Mouse (Mus musculus) cerebellum, adult 11-12 months (tissue): ENCODE results near the gene Snrpd3.
"Not testable (repeated sequence)": the region's sequence is repeated elsewhere in the genome, so short reads cannot be mapped to it uniquely, and the experiment has no call there.

ENCODE experiments used
- DNase-seq: peaks from one replicate; pipeline ENCODE4 v3.0.0; 2022

Snrpd3 gene

DNA sequence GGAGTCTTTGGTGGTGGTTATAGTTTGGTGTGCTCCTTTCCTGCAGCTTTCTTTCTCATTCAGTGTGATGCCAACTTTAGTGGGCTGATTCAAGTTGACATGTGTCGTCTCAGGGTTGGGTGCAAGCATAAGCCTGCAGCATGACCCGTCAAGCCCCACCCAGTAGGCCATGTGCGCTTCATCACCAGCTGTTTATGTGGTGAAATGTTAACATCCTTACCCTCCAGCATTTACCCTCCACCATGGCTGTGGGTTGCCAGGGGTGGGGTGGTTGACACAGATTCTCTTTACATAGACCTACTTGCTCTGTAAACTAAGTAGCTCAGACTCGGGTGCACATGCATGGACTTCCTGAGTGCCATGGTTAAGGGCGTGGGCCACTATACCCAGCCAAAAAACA is 18.8 kb downstream of the Snrpd3 start:
- no peak for DNase-seq

DNA sequence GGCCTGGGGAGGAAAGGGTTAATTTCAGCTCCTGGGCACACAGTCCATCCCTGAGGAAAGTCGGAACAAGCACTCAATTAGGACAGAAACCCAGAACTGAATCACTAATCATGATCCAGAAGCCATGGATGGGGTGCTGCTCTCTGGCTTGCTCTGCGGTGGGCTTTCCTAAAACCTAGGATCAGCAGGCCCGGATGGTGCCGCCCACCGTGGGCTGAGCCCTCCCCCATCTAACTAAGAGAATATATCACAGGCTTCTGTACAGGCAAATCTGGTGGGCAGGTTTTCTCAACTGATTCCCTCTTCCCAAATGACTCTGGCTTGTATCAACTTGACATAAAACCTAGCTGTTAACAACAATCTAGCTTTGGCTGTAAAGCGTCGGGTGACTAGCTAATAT is 30.6 kb downstream of the Snrpd3 start:
- no peak for DNase-seq

DNA sequence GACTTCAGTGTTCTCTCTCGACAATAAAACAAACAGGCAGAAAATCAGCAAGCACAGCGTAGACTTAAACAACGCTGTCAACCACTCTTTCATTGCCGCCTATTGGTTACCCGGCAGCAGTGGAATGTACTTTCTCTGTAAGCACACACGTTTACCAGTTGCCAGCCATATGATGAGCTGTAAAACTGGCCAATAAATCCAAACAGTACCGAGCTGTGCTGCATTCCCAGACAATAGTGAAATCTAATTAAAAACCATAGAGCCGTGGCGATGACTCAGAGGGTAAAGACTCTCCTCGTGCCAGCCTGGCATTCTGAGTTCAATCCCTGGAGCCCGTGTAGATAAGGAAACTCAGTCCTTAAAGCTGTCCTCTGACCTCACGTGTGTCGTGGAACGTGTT is 31.1 kb downstream of the Snrpd3 start:
- DNase-seq, result no peak

DNA sequence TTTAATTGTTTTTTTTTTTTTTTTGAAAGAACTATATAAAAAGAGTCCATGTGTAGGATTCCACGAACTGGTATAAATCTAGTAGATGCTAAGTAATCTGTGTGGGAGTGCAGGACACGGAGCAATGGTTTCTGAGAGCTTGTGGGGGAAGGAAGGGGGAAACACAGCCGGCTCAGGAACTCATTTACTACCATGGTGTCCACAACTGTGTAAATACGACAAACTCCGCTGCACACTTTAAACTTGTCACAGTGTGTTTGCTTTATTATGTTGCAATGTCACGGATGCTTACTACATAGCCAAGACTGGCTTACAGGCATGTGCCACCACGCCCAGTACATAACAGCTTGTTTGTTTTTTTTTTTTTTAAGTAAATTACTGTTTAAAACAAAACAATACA is 32.5 kb downstream of the Snrpd3 start:
- no peak for DNase-seq

DNA sequence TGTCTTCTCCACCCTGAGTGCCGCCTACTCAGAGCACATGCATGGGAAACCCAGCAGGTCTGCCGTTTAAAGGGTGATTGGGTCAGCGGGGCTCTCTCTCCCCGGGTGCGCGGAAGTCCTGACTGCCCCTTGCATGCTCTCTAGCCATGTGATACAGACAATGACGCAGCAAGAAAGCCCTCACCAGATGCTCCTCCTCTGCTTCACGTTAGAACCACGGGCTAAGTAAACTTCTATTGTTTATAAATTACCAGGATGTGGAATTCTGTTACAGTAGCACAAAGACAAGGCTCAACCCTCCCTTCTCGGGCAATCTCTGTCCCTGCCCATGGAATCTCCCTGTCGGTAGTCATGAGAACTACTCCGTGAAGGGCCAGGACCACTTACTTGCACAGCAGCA is 33.8 kb downstream of the Snrpd3 start:
- DNase-seq, result no peak

DNA sequence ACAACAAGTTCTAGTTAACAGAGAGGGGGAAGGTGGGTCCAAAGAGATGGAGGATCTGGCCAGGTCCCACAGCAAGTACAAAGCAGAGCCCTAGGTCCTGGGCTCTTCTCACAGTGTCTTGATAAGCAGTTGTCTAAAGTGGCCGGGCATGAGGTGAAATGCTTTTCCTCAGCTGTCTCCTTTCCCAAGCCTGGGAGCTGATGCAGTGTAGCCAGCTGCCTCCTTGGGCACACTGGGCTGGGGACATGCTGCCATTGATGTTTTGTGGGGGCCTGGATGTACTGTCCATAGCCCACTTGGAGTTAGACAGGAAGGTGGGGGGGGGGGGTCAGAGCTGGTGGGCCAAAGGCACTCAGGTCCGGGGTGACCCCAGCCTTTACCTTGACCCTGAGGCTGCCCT is 34.8 kb downstream of the Snrpd3 start:
- no peak for DNase-seq

DNA sequence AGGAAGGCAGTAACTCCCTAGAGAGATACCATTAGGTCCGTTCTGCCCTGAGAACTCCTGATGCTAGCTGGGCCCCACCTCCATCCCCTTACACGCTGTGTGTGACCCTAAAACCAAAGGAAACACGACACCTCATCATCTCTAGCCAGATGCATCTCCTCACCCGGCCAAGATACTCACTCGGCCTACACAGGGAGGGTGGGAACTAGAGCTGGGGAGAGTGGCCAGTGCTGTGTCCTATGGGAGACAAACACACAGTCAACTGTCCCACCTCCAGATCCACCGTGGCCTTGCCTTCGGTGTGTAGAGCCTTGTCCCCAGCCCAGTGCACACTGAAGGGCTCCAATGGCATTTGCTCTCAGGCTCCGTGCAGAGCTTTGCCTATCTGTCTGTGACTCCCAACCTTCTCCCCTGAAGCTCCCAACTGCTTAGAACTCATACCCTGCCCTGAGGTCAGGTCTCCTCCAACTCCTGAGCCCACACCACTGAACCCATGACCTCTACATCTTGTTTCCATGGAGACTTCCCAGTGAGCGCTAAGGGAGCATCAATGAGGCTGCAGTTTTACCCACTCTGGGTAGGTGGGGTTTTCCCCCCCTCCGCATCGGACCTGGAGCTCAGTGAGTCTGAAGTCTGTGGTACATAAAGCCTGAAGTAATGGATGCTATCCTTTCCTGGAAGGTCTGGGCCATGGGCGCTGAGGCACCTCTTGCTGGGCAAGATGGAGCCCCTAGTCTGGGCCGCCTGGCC is 35.5 kb downstream of the Snrpd3 start:
- no peak for DNase-seq

DNA sequence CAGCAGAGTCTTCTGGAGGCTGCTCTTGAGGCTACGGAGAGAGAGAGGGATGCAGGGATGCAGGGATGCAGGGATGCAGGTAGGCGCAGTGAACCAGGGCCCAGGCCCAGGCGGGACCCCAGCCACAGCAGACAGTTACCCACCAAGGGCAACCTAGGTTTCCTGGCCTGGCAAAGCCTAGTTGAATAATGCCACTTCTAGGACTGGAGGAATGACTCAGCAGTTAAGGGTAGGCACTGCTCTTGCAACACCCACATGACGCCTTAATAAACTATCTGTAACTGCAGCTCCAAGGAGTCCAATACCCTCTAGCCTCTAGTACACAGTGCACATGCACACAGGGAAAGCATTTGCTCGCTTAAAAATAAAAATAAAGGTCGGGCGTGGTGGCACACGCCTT is 36.7 kb downstream of the Snrpd3 start:
- DNase-seq, result no peak

DNA sequence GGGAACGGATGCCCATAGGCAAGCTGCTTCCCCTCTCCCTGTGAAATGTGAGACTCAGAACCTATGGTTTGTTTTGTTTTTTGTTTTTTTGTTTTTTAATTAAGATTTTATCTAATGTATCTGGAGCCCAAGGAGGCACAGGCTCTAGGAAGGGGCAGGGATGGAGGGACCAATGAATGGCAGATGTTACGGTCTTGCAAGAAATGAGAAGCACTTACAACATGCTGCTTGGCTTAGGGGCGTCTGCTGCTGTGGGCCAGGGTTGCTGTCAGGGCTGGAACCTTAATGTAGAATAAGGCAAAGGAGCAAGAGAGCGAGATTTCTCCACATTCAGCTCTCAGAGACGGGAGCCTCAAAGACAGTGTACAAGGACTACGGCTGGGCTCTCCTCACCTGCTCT is 38.2 kb downstream of the Snrpd3 start:
- DNase-seq, result no peak

DNA sequence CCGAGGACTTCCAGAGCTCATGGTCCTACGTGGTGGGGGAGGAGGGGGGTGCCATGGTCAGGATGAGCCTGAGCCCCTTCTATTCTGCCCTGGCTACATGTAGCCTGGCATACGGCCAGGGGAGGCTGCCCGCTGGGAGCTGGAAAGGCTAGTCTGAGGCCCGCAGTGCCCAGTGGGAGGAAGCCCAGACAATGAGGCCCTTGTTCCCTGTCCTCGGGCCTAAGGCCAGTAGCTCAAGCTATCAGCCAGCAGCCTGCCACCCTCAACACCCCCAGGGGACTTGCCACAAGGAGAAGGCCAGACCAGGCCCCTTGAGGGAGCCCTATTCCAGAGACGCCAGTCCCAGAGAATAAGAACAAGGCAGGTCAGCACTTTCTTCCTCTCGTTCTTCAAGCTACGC is 38.7 kb downstream of the Snrpd3 start:
- peak; percentile 73 for DNase-seq

DNA sequence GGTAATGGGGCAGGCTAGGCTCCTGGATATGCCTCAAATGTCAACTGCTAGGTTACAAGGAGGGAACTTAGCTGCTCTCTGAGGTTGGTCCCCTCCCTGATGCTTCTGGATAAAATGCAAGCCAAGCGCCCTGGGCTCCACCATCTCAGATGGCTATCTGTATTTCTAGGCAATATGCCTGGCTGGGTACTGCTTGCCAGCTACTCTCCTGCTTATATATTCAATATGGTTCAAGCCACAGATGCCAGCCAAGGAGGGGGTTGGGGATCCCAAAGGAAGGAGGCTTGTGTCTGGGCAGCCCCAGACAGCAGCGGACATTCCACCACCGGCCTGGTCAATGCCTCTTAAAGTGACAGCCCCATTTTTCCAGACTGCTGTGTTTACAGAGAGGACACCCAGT is 41.2 kb downstream of the Snrpd3 start:
- peak; percentile 88 for DNase-seq

DNA sequence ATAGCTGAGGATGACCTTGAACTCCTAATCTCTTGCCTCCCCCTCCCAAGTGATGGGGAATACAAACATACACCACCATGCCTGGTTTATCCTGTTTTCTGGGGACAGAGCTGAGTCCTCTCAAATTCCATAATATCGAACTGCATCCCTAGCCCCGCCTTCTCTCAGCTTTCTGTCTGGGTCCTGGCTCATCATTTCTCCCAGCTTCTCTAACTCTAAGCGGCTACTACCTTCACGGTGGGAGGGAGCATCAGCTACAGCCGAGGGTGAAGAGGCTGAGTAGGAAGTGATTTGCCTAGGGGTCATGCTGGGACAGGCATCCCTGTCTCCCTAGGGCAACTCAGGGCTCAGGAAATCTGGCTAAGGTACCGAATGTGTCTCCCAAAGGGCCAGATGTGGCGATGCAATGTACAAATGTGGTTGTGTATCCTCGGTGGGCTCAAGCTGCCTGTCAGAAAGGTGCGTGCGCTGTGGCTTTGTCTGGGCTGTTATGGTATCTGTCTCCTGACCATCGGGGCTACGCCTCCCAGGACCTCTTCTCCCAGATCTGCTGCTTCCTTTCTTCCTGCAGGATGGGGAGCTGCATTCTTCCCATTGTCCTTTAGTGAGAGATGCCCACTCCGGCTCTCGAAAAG is 41.8 kb downstream of the Snrpd3 start:
- DNase-seq, result peak; percentile 48

DNA sequence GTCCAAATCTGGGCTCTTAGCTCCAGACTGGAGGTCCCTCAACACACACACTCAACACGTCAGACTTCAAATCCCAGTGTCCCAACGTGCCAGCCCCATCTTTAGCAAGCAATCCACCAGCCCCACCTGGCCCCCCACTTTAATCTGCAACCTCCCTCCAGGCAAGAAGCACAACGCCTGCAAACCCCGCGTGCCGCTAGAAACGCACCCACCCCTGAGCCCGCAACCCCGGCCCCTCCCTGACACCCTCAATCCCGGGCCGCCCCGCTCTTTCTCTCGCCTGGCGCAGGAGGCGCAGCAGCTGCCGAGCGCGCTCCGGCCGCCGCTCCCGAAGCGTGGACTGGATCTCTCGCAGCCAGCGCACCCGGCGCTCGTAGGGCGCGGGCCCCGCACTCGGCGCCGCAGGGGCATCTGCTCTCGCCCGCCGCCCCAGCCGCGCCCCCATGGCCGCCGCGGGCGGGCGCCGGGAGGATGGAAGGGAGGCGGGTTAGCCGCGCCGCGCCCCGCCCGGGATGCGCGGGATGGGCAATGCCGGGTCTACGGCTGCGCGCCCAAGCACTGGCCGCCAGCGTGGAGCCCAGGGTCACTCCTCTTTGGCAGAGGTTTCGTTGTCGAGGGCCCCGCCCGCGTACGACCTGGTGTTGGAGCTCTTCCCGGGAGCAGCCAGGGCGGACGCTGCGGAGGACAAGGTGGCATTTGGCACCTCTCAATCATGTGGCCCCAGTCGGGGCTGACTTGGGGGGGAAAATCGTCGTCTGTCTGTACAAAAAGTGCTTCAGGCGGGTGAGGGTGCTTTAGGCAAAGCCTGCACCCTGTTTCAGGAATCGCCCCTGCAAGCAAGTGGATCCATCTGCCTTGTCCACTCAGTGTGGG is 42.6 kb downstream of the Snrpd3 start, which contains the start of gene Lrrc75b:
Lrrc75b (minus strand) TSS at position 655 of the 873 bp plus-strand sequence.
- DNase-seq, result peak; percentile 87

DNA sequence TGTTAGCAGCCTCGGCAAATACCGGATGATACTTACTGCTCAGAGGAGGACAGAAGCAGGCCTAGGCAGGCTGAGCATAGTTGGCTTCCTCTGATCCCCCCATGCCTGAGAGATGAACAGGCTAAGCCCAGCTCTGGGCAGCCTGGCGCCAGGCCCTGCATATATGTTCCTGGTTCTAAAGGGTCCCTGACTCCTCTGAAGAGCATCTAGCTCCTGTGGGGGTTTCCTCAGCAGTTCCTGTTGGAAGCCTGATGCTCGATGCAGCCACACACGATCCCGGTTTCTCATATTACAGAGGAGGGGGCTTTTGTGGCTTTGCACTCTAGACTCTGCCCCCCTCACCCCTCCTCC is 43.2 kb downstream of the Snrpd3 start:
- DNase-seq, result no peak

DNA sequence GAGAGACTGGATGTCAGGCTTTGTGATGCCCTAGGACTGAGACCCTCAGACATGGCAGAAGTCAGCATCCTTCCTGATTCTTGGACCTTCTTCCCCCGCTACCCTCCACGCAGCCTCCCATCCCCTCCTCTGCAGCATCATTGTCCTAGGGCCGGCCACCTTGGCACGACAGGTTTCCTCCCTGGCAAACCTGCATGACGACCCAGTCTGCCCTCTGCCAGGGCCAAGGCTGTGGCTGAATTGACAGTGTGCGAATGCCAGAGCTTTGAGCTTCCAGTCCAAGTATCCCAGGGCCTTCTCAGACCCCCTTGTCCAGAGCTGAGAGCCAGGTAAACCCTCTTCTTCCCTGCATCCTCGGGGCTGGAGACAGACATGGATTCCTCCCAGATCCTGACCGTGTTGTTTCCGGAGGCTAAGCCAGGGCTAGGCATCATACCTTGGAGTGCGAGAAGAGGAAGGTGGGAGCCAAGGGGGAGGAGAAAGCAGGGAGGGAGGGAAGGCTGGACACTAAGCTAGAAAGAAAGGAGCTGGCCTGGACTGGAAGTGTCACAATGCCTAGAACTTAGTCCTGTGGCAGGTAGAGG is 43.8 kb downstream of the Snrpd3 start, which contains the start of gene Ggt1:
Ggt1 (plus strand) TSS at position 534 of the 584 bp plus-strand sequence.
- DNase-seq, result peak; percentile 50

DNA sequence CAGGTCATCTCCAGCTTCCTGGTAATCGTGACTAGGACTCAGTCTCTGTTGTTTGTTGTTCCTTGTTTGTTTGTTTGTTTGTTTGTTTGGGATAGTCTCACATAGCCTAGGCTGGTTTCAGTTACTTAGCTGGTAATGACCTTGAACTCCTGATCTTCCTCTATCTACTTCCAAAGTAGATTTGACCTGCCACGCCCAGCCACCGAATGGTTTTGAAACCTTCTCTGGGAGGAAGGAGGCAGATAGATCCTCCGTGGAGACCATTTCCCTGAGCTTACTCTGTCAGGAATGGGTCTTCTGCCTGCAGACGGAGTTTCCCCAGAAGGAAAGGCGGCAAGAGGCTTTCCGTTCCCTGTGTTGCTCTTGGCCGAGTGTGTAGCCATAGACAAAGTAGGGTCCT is 45.2 kb downstream of the Snrpd3 start:
- DNase-seq, result no peak

DNA sequence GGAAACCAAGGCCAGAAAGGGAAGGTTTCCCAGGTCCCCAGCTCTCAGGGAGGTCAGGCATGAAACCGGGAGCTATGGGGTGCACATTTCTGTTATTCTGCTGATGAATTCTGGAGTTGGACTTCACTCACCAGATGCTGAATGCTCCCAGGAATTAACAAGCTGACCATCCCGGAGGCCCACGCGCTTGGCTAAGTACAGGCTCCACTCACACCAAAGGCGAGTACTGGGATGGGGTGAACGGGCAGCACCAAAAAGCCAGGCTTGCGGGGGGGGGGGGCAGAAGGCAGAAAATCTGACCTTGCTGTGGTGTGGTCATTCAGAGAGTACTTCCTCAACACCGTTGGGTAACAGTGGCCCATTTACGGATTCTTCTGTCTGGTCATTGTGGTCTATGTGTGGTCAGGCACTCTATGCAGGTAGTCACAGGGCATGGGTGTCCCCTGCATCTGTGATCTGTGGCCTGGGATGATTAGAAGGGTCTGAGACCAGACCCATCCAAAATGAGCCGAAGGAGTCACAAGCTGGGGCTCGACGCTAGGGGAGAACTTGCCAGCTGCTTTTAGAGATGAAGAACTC is 47.4 kb downstream of the Snrpd3 start:
- DNase-seq, result no peak

DNA sequence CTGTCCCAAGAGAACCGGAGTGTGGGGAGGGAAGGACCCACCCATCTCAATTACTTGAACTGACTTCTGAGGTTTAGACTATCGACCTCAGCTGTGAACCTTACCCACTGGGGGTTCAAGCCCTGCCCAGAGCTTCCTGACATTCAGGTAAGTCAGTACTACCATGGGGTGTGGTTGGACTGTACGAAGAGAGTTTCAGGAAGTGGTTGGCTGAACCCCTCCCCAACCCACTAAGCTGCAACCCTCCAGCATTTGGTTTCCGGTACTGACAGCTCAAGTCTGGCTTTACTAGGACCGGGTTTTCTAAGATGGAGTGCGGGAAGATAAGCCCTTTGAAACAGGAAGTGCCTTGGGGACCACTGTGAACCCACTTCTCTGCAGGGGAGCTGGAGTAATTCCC is 48.1 kb downstream of the Snrpd3 start:
- DNase-seq, result no peak

DNA sequence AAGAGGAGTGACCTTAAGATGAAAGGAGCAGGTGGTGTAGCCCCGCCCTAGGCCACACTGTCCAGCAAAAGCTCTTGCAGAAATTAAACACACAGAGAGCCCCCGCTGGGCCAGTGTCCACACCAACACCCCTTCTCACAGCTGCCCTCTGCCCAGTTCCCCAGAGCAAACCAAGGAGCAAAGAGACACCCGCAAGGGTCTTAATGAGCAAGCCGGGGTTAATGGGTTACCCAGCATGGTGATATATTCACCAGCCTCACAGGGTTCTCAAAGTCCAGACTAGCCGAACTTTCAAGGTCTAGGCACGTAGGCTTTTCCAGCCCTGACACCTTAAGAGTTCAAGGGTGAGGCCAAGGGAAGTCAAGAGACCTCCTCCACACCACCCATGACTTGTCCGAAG is 48.6 kb downstream of the Snrpd3 start:
- DNase-seq, result no peak

DNA sequence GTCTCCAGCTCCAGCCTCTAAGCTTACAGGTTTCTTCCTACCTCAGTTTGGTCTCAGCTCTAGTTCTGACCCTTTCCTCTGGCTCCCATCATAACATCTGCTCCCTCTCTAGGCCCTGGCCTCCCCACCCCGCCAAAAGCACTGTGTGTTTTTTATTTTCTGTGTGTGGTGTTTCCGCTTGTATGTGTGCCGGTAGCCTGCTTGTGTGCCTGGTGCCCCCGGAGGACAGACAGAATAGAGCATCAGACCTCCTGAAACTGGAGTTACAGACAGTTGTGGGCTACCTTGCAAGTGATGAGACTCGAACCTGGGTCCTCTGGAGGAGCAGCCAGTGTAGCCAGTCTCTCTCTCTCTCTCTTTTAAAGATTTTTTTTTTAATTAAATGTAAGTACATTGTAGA is 49.0 kb downstream of the Snrpd3 start:
- no peak for DNase-seq

DNA sequence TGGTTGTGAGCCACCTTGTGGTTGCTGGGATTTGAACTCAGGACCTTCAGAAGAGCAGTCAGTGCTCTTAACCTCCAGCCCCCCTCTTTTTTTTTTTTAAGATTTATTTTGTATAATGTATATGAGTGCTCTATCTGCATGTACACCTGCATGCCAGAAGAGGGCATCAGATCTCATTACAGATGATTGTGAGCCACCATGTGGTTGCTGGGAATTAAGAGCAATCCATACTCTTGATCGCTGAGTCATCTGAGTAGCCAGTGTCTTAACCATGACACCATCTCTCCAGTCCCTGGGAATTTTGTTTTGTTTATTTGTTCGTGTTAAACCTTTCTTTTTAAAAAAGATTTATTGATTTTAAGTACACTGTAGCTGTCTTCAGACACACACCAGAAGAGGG is 49.4 kb downstream of the Snrpd3 start:
- DNase-seq, result not testable (repeated sequence)

DNA sequence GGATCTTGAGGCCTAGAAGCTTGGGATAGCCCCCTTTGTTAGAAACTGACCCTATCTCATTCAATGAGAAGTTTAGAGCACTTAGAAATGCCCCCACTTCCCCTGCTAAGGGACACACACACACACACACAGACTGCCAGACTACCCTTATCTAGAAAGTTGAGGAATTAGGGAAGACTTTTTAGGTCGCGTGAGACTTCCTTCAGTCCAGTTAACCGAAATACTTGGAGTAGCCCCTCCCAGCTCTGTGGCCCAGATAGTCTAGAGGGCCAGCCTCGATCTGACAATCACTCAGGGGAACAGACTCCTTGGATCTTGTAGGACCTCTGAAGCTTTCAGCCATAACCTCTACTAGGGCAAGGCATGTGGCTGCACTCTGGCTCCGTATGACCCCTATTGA is 50.7 kb downstream of the Snrpd3 start:
- DNase-seq, result no peak

DNA sequence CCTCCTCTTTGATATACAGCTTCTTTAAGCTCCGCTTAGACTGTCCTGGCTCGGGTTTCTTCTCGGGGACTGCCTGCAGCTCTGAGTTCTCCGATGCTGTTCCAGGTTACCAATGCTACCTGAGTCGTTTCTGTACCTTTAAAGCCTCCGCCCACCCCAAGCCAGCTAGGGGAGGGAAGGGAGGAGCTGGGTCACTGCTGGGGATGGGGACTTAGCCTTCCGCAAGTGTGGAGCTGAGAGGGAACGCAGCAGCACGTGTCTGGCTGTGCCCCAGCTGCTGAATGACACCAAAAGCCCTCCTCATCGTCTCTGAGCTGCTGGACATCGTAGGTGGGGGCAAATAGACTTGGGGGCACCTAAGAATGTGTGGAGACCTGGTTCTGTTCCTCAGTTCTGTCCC is 51.1 kb downstream of the Snrpd3 start:
- no peak for DNase-seq
